Mouse (Mus musculus) heart, embryonic 16.5 days (tissue): ENCODE measurements around the gene Ssxb1. TPM values are rescaled to one million over a fixed set of nuclear protein-coding genes. Genes with fewer than 3 reads are reported as not detected.
"Not testable (repeated sequence)": the region's sequence is repeated elsewhere in the genome, so short reads cannot be mapped to it uniquely, and the experiment has no call there.

Experiments
- ATAC-seq: fragments of 200-750 bp; cut with Nextera tagmentation; replicated peaks from 2 replicates; pipeline ENCODE4 v1.8.0; 2017; ENCODE audit warnings: moderate number of reproducible peaks; ENCODE audit not compliant: insufficient read depth, low FRiP score; ENCODE audit errors: extremely low read depth
- H3K27ac ChIP-seq: fragments of 300-500 bp; sonication (generic); 2 replicates; pipeline ENCODE4 v1.5.1; 2014; ENCODE audit warnings: mild to moderate bottlenecking, low read length, control low read depth, moderate library complexity
- H3K27me3 ChIP-seq: fragments of 300-500 bp; sonication (generic); 2 replicates; pipeline ENCODE4 v1.6.1; 2014; ENCODE audit warnings: low read length, mixed read lengths; ENCODE audit not compliant: control insufficient read depth, insufficient read depth
- H3K36me3 ChIP-seq: fragments of 300-500 bp; sonication (generic); 2 replicates; pipeline ENCODE4 v1.6.1; 2014; ENCODE audit not compliant: control insufficient read depth, insufficient read depth
- H3K4me1 ChIP-seq: fragments of 300-500 bp; sonication (generic); 2 replicates; pipeline ENCODE4 v1.6.1; 2014; ENCODE audit warnings: low read length, mixed read lengths; ENCODE audit not compliant: control insufficient read depth, insufficient read depth
- H3K4me2 ChIP-seq: fragments of 300-500 bp; sonication (generic); 2 replicates; pipeline ENCODE4 v1.6.1; 2014; ENCODE audit warnings: low read depth, mild to moderate bottlenecking, control low read depth, low read length
- H3K4me3 ChIP-seq: fragments of 300-500 bp; sonication (generic); 2 replicates; pipeline ENCODE4 v1.5.1; 2014; ENCODE audit warnings: mild to moderate bottlenecking, control low read depth, low read length
- H3K9ac ChIP-seq: fragments of 300-500 bp; sonication (generic); 2 replicates; pipeline ENCODE4 v1.6.1; 2014; ENCODE audit warnings: low read length, control low read depth
- H3K9me3 ChIP-seq: fragments of 300-500 bp; sonication (generic); replicated peaks from 2 replicates; pipeline ENCODE4 v1.6.1; 2016; ENCODE audit warnings: low read length; ENCODE audit not compliant: control insufficient read depth
- WGBS: fragments of 180-500 bp; shearing (Covaris S2); extraction: QIAGEN DNeasy Blood & Tissue Kit; methylation state at CpG from one replicate; pipeline ENCODE4 v1.1.7; 2014; 5-methylcytosine and 5-hydroxymethylcytosine counted together
- polyA plus RNA-seq: library from polyadenylated mRNA; unstranded; fragments of >200 nt; fragmentation: Nextera tagmentation; extraction: Ambion mirVana; gene quantifications from 2 replicates; pipeline ENCODE4 v1.2.1, GENCODE M21; 2015

Gene Ssxb1
- not detected in 2 replicates for polyA plus RNA-seq

DNA sequence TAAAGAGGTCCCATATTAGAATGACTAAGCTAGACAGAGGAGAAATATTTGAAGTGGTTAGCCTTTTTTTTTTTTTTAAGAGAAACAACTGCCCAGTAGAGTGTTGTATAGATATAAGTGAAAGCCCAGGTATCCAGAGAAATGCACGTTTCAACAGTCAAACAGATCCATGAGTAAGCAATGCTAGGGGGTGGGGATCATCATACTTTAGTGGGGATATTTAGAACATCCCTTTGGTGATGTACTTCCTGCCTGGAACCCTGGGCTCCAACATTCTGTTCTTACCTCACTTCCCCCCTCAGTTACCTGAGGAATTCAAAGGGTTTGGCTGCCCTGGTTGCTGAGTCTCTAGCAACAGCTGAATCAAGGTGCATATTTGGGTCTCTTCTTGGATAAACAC, at the start of gene Ssxb1:
Ssxb1 (plus strand) TSS at position 301 of the 400 bp plus-strand sequence.
- not testable (repeated sequence) for H3K27me3 ChIP-seq, H3K4me1 ChIP-seq, H3K9me3 ChIP-seq, ATAC-seq, H3K27ac ChIP-seq, H3K36me3 ChIP-seq, H3K9ac ChIP-seq, H3K4me2 ChIP-seq, H3K4me3 ChIP-seq
- WGBS = 11% methylated on average over 1 of the region's 1 CpGs

DNA sequence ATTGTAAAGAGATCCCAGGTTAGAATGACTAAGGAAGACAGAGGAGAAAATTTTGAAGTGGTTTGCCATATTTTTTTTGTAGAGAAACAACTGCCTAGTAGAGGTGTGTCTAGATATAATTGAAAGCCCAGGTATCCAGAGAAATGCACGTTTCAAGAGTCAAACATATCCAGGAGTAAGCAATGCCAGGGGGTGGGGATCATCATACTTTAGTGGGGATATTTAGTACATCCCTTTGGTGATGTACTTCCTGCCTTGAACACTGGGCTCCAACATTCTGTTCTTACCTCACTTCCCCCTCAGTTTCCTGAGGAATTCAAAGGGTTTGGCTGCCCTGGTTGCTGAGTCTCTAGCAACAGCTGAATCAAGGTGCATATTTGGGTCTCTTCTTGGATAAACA, 46.4 kb upstream of the Ssxb1 start, which contains the start of gene Ssxb9:
Ssxb9 (plus strand) TSS at position 301 of the 400 bp plus-strand sequence.
- H3K27ac ChIP-seq, H3K4me3 ChIP-seq, H3K9ac ChIP-seq, H3K27me3 ChIP-seq, H3K9me3 ChIP-seq, H3K4me1 ChIP-seq, ATAC-seq, H3K4me2 ChIP-seq, H3K36me3 ChIP-seq: not testable (repeated sequence)
- WGBS = 19% methylated on average over 1 of the region's 1 CpGs

DNA sequence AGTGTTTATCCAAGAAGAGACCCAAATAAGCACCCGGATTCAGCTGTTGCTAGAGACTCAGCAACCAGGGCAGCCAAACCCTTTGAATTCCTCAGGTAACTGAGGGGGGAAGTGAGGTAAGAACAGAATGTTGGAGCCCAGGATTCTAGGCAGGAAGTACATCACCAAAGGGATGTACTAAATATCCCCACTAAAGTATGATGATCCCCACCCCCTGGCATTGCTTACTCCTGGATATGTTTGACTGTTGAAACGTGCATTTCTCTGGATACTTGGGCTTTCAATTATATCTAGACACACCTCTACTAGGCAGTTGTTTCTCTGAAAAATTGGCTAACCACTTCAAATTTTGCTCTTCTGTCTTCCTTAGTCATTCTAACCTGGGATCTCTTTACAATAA, 48.5 kb downstream of the Ssxb1 start, which contains the start of gene Ssxb2:
Ssxb2 (minus strand) TSS at position 101 of the 400 bp plus-strand sequence.
- not testable (repeated sequence) for H3K9ac ChIP-seq, ATAC-seq, H3K27me3 ChIP-seq, H3K4me2 ChIP-seq, H3K27ac ChIP-seq, H3K4me3 ChIP-seq, H3K36me3 ChIP-seq, H3K4me1 ChIP-seq, H3K9me3 ChIP-seq
- 60% methylated on average over 2 of the region's 2 CpGs for WGBS

Other genes with a start within 250 kb of the Ssxb1 start
- gene Tbc1d25, start 237.1 kb upstream of the Ssxb1 start, polyA plus RNA-seq = 10.4 and 11.8 TPM in 2 replicates
- 31.9 and 35.7 TPM in 2 replicates for gene Ebp, start 219.8 kb upstream of the Ssxb1 start, polyA plus RNA-seq
- gene Porcn, start 206.8 kb upstream of the Ssxb1 start, polyA plus RNA-seq = 4.3 and 5.0 TPM in 2 replicates
- gene Ftsj1, start 160.9 kb upstream of the Ssxb1 start, polyA plus RNA-seq = 23.8 and 25.7 TPM in 2 replicates
- 13.9 and 22.6 TPM in 2 replicates for gene Slc38a5, start 142.2 kb upstream of the Ssxb1 start, polyA plus RNA-seq
- not detected in 2 replicates for gene Ssxb10, start 85.9 kb upstream of the Ssxb1 start, polyA plus RNA-seq
- not detected in 2 replicates for gene Ssxb9, start 46.3 kb upstream of the Ssxb1 start, polyA plus RNA-seq
- gene Ssxb2, start 48.4 kb downstream of the Ssxb1 start, polyA plus RNA-seq = not detected in 2 replicates
- gene Gm14459, start 111.6 kb downstream of the Ssxb1 start, polyA plus RNA-seq = not detected in 2 replicates
- not detected in 2 replicates for gene Ssxb6, start 134.9 kb downstream of the Ssxb1 start, polyA plus RNA-seq
- gene Ssxb3, start 178.5 kb downstream of the Ssxb1 start, polyA plus RNA-seq = not detected in 2 replicates